Mouse (Mus musculus): ENCODE measurements at regions not wholly inside any gene's neighbourhood (a gene's known extent, or its start where the extent isn't known, plus 50 kb on each side); places are given as distances from the start of the nearest gene placed in this dataset.

GRCm38 (mm10) chr5:138883573-138883972 is 63.7 kb downstream of the Gm5294 start:
- Histone ChIP-seq H3K79me2 (ENCODE audit: control insufficient read depth, insufficient read depth, low read length, poor library complexity) (no peaks in the 10 kb centered on the region), H3K4me1 (ENCODE audit: control insufficient read depth in 1 of 2, insufficient read depth in 2 of 2, low read length in 2 of 2) (no peaks in the 10 kb centered on the region), H3K9ac (ENCODE audit: control insufficient read depth, low read depth, low read length, poor library complexity, severe bottlenecking) (no peak overlapping the region), H3K9me3 (replicated peaks; ENCODE audit: insufficient read depth, low read length) (no peaks in the 10 kb centered on the region), H3K36me3 (ENCODE audit: control insufficient read depth in 1 of 2, insufficient read depth in 2 of 2, low read length in 2 of 2) (no peaks in the 10 kb centered on the region), H3K27ac (ENCODE audit: control insufficient read depth, low read depth, low read length) (no peak overlapping the region), H3K27me3 (ENCODE audit: control insufficient read depth in 1 of 2, insufficient read depth in 2 of 2, low read length in 2 of 2) (no peaks in the 10 kb centered on the region), H3K4me3 (ENCODE audit: control insufficient read depth in 1 of 2, insufficient read depth in 1 of 2, low read depth in 2 of 2, low read length in 2 of 2) (no peak overlapping the region)
- TF ChIP-seq EP300 (IDR thresholded peaks at IDR 0.05; ENCODE audit: low read depth in 1 of 2, low read length in 2 of 2) (no peak), HCFC1 (IDR thresholded peaks at IDR 0.05; ENCODE audit: low read depth, low read length) (no peak), JUND (IDR thresholded peaks at IDR 0.05; ENCODE audit: low read depth, low read length) (no peak), GABPA (IDR thresholded peaks at IDR 0.05; ENCODE audit: low read depth, low read length) (no peak), USF2 (IDR thresholded peaks at IDR 0.05; ENCODE audit: borderline replicate concordance in 1 of 2, insufficient read depth in 1 of 2, low read depth in 1 of 2, low read length in 2 of 2) (no peak), BHLHE40 (IDR thresholded peaks at IDR 0.05; ENCODE audit: borderline replicate concordance, low read depth, low read length) (no peak), NELFE (IDR thresholded peaks at IDR 0.05; ENCODE audit: low read depth, low read length) (no peak), CHD1 (IDR thresholded peaks at IDR 0.05; ENCODE audit: low read depth, low read length) (no peak), ELF1 (IDR thresholded peaks at IDR 0.05; ENCODE audit: low read depth, low read length) (no peak), ETS1 (IDR thresholded peaks at IDR 0.05; ENCODE audit: low read depth, low read length) (no peak), ZC3H11A (IDR thresholded peaks at IDR 0.05; ENCODE audit: low read depth, low read length) (no peak), CHD2 (IDR thresholded peaks at IDR 0.05; ENCODE audit: low read length) (no peak), RCOR1 (IDR thresholded peaks at IDR 0.05; ENCODE audit: low read depth, low read length) (no peak), NRF1 (IDR thresholded peaks at IDR 0.05; ENCODE audit: insufficient read depth, low read depth, low read length, poor library complexity, severe bottlenecking) (no peak), MYB (IDR thresholded peaks at IDR 0.05; ENCODE audit: low read depth, low read length) (no peak), TCF12 (IDR thresholded peaks at IDR 0.05; ENCODE audit: low read depth, low read length) (no peak), MAX (IDR thresholded peaks at IDR 0.05; ENCODE audit: low read length) (no peak)
- DNase-seq (ENCODE audit: low read depth, low spot score): no peak

- no peak for DNase-seq (ENCODE audit: low read depth, low spot score)
- no peak for TF ChIP-seq MXI1 (IDR thresholded peaks at IDR 0.05; ENCODE audit: low read depth, low read length)
- H3K4me3 ChIP-seq (ENCODE audit: control insufficient read depth in 1 of 2, insufficient read depth in 1 of 2, low read depth in 2 of 2, low read length in 2 of 2): no peak overlapping the region
- H3K36me3 ChIP-seq (ENCODE audit: control insufficient read depth in 1 of 2, insufficient read depth in 2 of 2, low read length in 2 of 2): no peaks in the 10 kb centered on the region
- no peaks in the 10 kb centered on the region for H3K4me1 ChIP-seq (ENCODE audit: control insufficient read depth in 1 of 2, insufficient read depth in 2 of 2, low read length in 2 of 2)
- no peaks in the 10 kb centered on the region for H3K9me3 ChIP-seq (replicated peaks; ENCODE audit: insufficient read depth, low read length)
- no peaks in the 10 kb centered on the region for H3K27me3 ChIP-seq (ENCODE audit: control insufficient read depth in 1 of 2, insufficient read depth in 2 of 2, low read length in 2 of 2)
- H3K27ac ChIP-seq (ENCODE audit: control insufficient read depth, low read depth, low read length): no peak overlapping the region
- H3K79me2 ChIP-seq (ENCODE audit: control insufficient read depth, insufficient read depth, low read length, poor library complexity): no peaks in the 10 kb centered on the region
- no peak overlapping the region for H3K9ac ChIP-seq (ENCODE audit: control insufficient read depth, low read depth, low read length, poor library complexity, severe bottlenecking)
These were observed 66.0 kb downstream of the Gm5294 start for GRCm38 (mm10) chr5:138885905-138886304.

All from MEL (cell line).